Mouse (Mus musculus) embryonic facial prominence, embryonic 14.5 days (tissue): ENCODE results near the gene Fcer2a. TPM values are rescaled to one million over a fixed set of nuclear protein-coding genes. Genes with fewer than 3 reads are reported as not detected.

Source experiments
- ATAC-seq: fragments of 200-750 bp; cut with Nextera tagmentation; 2 replicates; pipeline ENCODE4 v1.8.0; 2017; ENCODE audit warnings: low read depth, moderate number of reproducible peaks, moderate TSS enrichment
- DNase-seq: peaks from one replicate; pipeline ENCODE4 v3.0.0-alpha.2; 2015; ENCODE audit warnings: low spot score
- H3K27ac ChIP-seq: fragments of 300-500 bp; sonication (generic); replicated peaks from 2 replicates; pipeline ENCODE4 v1.5.1; 2014; ENCODE audit warnings: low read depth, mild to moderate bottlenecking, low read length, moderate library complexity
- H3K27me3 ChIP-seq: fragments of 300-500 bp; sonication (generic); replicated peaks from 2 replicates; pipeline ENCODE4 v1.6.1; 2014; ENCODE audit warnings: low read length; ENCODE audit not compliant: control insufficient read depth, insufficient read depth
- H3K36me3 ChIP-seq: fragments of 300-500 bp; sonication (generic); 2 replicates; pipeline ENCODE4 v1.6.1; 2014; ENCODE audit warnings: low read length, mixed read lengths; ENCODE audit not compliant: control insufficient read depth, insufficient read depth
- H3K4me1 ChIP-seq: fragments of 300-500 bp; sonication (generic); 2 replicates; pipeline ENCODE4 v1.6.1; 2014; ENCODE audit warnings: antibody characterized with exemption, low read length; ENCODE audit not compliant: control insufficient read depth, insufficient read depth
- H3K4me2 ChIP-seq: fragments of 300-500 bp; sonication (generic); 2 replicates; pipeline ENCODE4 v1.6.1; 2014; ENCODE audit warnings: low read depth, mild to moderate bottlenecking, low read length, moderate library complexity, mixed read lengths
- H3K4me3 ChIP-seq: fragments of 300-500 bp; sonication (generic); 2 replicates; pipeline ENCODE4 v1.5.1; 2014; ENCODE audit warnings: low read depth, mild to moderate bottlenecking, low read length
- H3K9ac ChIP-seq: fragments of 300-500 bp; sonication (generic); 2 replicates; pipeline ENCODE4 v1.6.1; 2014; ENCODE audit warnings: low read depth, mild to moderate bottlenecking, low read length, moderate library complexity, mixed read lengths
- H3K9me3 ChIP-seq: fragments of 300-500 bp; sonication (generic); 2 replicates; pipeline ENCODE4 v1.6.1; 2016; ENCODE audit warnings: low read length; ENCODE audit not compliant: control insufficient read depth
- WGBS: fragments of 180-500 bp; shearing (Covaris S2); extraction: QIAGEN DNeasy Blood & Tissue Kit; methylation state at CpG from one replicate; pipeline ENCODE4 v1.1.7; 2014; 5-methylcytosine and 5-hydroxymethylcytosine counted together
- polyA plus RNA-seq: library from polyadenylated mRNA; unstranded; fragments of >200 nt; fragmentation: Nextera tagmentation; extraction: Ambion mirVana; gene quantifications from 2 replicates; pipeline ENCODE4 v1.2.1, GENCODE M21; 2014

Fcer2a gene
- polyA plus RNA-seq, 1 experiment from 2014 or later, result 0.07 TPM

GRCm38 (mm10) chr8:3648990-3649389, 45.0 kb downstream of the Fcer2a start:
- DNase-seq (peak; percentile 30), ATAC-seq (no peak; the same call in 1 of the 2 replicates)
- Histone ChIP-seq H3K4me1 (no peaks in the 10 kb centered on the region), H3K4me3 (no peak overlapping the region), H3K36me3 (no peaks in the 10 kb centered on the region), H3K4me2 (peak overlapping the region; percentile 7; the same call in 1 of the 2 replicates), H3K27me3 (no peaks in the 10 kb centered on the region), H3K9me3 (no peaks in the 10 kb centered on the region), H3K27ac (no peak overlapping the region), H3K9ac (no peak overlapping the region)
- 45% methylated on average over 1 of the region's 1 CpGs for WGBS

GRCm38 (mm10) chr8:3648268-3648667, 45.7 kb downstream of the Fcer2a start:
- Histone ChIP-seq H3K9me3 (no peaks in the 10 kb centered on the region), H3K4me3 (no peak overlapping the region), H3K9ac (no peak overlapping the region), H3K4me1 (no peaks in the 10 kb centered on the region), H3K27ac (no peak overlapping the region), H3K36me3 (no peaks in the 10 kb centered on the region), H3K4me2 (no peak overlapping the region), H3K27me3 (no peaks in the 10 kb centered on the region)
- ATAC-seq (no peak), DNase-seq (no peak)
- 97% methylated on average over 1 of the region's 2 CpGs for WGBS

- Histone ChIP-seq H3K4me3 (no peak overlapping the region), H3K27ac (no peak overlapping the region), H3K27me3 (no peaks in the 10 kb centered on the region), H3K4me2 (no peak overlapping the region), H3K36me3 (no peaks in the 10 kb centered on the region), H3K4me1 (no peaks in the 10 kb centered on the region), H3K9ac (no peak overlapping the region), H3K9me3 (no peaks in the 10 kb centered on the region)
- WGBS, result 69% methylated on average over 4 of the region's 4 CpGs
- no peak for ATAC-seq
- no peak for DNase-seq
Measured at GRCm38 (mm10) chr8:3647561-3647960, 46.4 kb downstream of the Fcer2a start.

GRCm38 (mm10) chr8:3646824-3647531, 47.0 kb downstream of the Fcer2a start:
- no peak overlapping the region for H3K27ac ChIP-seq
- H3K27me3 ChIP-seq, result no peaks in the 10 kb centered on the region
- no peak for ATAC-seq
- no peaks in the 10 kb centered on the region for H3K4me1 ChIP-seq
- H3K9me3 ChIP-seq, result no peaks in the 10 kb centered on the region
- no peaks in the 10 kb centered on the region for H3K36me3 ChIP-seq
- DNase-seq, result no peak
- WGBS, result 86% methylated on average over 5 of the region's 6 CpGs
- no peak overlapping the region for H3K4me3 ChIP-seq
- H3K9ac ChIP-seq, result no peak overlapping the region
- H3K4me2 ChIP-seq, result no peak overlapping the region

- H3K4me3 ChIP-seq, result no peak overlapping the region
- no peak overlapping the region for H3K4me2 ChIP-seq
- no peaks in the 10 kb centered on the region for H3K9me3 ChIP-seq
- 26% methylated on average over 5 of the region's 5 CpGs for whole genome bisulfite sequencing
- H3K27ac ChIP-seq, result no peak overlapping the region
- no peaks in the 10 kb centered on the region for H3K36me3 ChIP-seq
- no peak overlapping the region for H3K9ac ChIP-seq
- DNase-seq, result peak; percentile 47
- H3K27me3 ChIP-seq, result no peaks in the 10 kb centered on the region
- no peaks in the 10 kb centered on the region for H3K4me1 ChIP-seq
- peak; percentile 33; the same call in 1 of the 2 replicates for ATAC-seq
Measured at GRCm38 (mm10) chr8:3645804-3646203, 48.2 kb downstream of the Fcer2a start.

Other genes starting within 250 kb of the Fcer2a start
- 3.4 and 4.5 TPM in 2 replicates for gene Pex11g, start 226.5 kb downstream of the Fcer2a start, polyA plus RNA-seq
- gene Tex45, start 223.3 kb downstream of the Fcer2a start, polyA plus RNA-seq, result 0.18 TPM in 1 of 2 replicates, not detected in the other
- gene Zfp358, start 201.0 kb downstream of the Fcer2a start, polyA plus RNA-seq, result 22.6 and 25.1 TPM in 2 replicates
- gene Mcoln1, start 193.7 kb downstream of the Fcer2a start, polyA plus RNA-seq, result 36.5 and 40.1 TPM in 2 replicates
- gene Pnpla6, start 178.8 kb downstream of the Fcer2a start, polyA plus RNA-seq, result 18.2 and 22.0 TPM in 2 replicates
- gene C330021F23Rik, start 126.2 kb downstream of the Fcer2a start, polyA plus RNA-seq, result 0.47 and 0.60 TPM in 2 replicates
- 7.5 and 11.9 TPM in 2 replicates for gene Camsap3, start 106.9 kb downstream of the Fcer2a start, polyA plus RNA-seq
- 41.3 and 47.0 TPM in 2 replicates for gene Xab2, start 72.9 kb downstream of the Fcer2a start, polyA plus RNA-seq
- gene Pet100, start 72.6 kb downstream of the Fcer2a start, polyA plus RNA-seq, result 84.2 and 97.1 TPM in 2 replicates
- gene Pcp2, start 68.6 kb downstream of the Fcer2a start, polyA plus RNA-seq, result 0.17 and 0.31 TPM in 2 replicates
- gene Stxbp2, start 63.2 kb downstream of the Fcer2a start, polyA plus RNA-seq, result 23.7 and 30.4 TPM in 2 replicates
- 1.3 TPM in 1 of 2 replicates, not detected in the other for gene Retn, start 38.4 kb downstream of the Fcer2a start, polyA plus RNA-seq
- 0.45 and 0.78 TPM in 2 replicates for gene Mcemp1, start 28.4 kb downstream of the Fcer2a start, polyA plus RNA-seq
- gene Fcor, start 21.8 kb downstream of the Fcer2a start, polyA plus RNA-seq, result 12.6 and 14.8 TPM in 2 replicates
- gene Trappc5, start 17.9 kb downstream of the Fcer2a start, polyA plus RNA-seq, result 29.0 and 29.5 TPM in 2 replicates
- gene Clec4g, start 26.5 kb upstream of the Fcer2a start, polyA plus RNA-seq, result not detected in 2 replicates
- gene Cd209a, start 54.8 kb upstream of the Fcer2a start, polyA plus RNA-seq, result 0.50 and 1.1 TPM in 2 replicates
- gene Cd209e, start 160.1 kb upstream of the Fcer2a start, polyA plus RNA-seq, result not detected in 2 replicates
- 0.22 TPM in 1 of 2 replicates, not detected in the other for gene Cd209d, start 184.4 kb upstream of the Fcer2a start, polyA plus RNA-seq
- 0.17 TPM in 1 of 2 replicates, not detected in the other for gene Cd209b, start 232.7 kb upstream of the Fcer2a start, polyA plus RNA-seq